Mouse (Mus musculus) ES-E14 (cell line): ENCODE data around the gene Tmem237. TPM values are rescaled to one million over a fixed set of nuclear protein-coding genes. Genes with fewer than 3 reads are reported as not detected.

Experiments used
- DNase-seq: peaks from one replicate; pipeline ENCODE4 v3.0.0-alpha.2; 2013; ENCODE audit warnings: low read depth, low spot score
- H3K27ac ChIP-seq: 2 replicates; pipeline ENCODE4 v1.5.1; 2012; ENCODE audit warnings: low read depth, mild to moderate bottlenecking, low read length, moderate library complexity, mixed read lengths; ENCODE audit not compliant: poor library complexity, insufficient read depth, severe bottlenecking
- H3K36me3 ChIP-seq: 2 replicates; pipeline ENCODE4 v1.6.1; 2012; ENCODE audit warnings: mild to moderate bottlenecking, low read length, moderate library complexity, mixed read lengths; ENCODE audit not compliant: control insufficient read depth, poor library complexity, insufficient read depth, severe bottlenecking
- H3K4me1 ChIP-seq, 2 experiments: fragments of 150-350 bp in 1 of 2; sonication (generic) in 1 of 2; 2 replicates each; pipeline ENCODE4 v1.6.1; 2012; ENCODE audit warnings: low read length in 2 of 2, mild to moderate bottlenecking in 1 of 2, mixed read lengths in 1 of 2; ENCODE audit not compliant: control insufficient read depth in 2 of 2, insufficient read depth in 2 of 2, poor library complexity in 1 of 2
- H3K4me3 ChIP-seq, 2 experiments: fragments of 150-350 bp in 1 of 2; sonication (generic) in 1 of 2; 2 replicates each; pipeline ENCODE4 v1.5.1; 2012; ENCODE audit warnings: low read length in 2 of 2, low read depth in 1 of 2, mild to moderate bottlenecking in 1 of 2, mixed read lengths in 1 of 2; ENCODE audit not compliant: insufficient read depth in 1 of 2, poor library complexity in 1 of 2, severe bottlenecking in 1 of 2
- H3K9ac ChIP-seq: 2 replicates; pipeline ENCODE4 v1.6.1; 2012; ENCODE audit warnings: low read depth, mild to moderate bottlenecking, low read length, mixed read lengths; ENCODE audit not compliant: poor library complexity, insufficient read depth, severe bottlenecking
- H3K9me3 ChIP-seq: fragments of 150-350 bp; sonication (generic); 2 replicates; pipeline ENCODE4 v1.6.1; 2012; ENCODE audit warnings: low read depth, mild to moderate bottlenecking, low read length; ENCODE audit not compliant: control insufficient read depth, insufficient read depth
- CHD2 ChIP-seq: IDR thresholded peaks from 2 replicates; pipeline ENCODE4 v1.6.1; 2014; ENCODE audit warnings: mild to moderate bottlenecking, low read depth, low read length, inconsistent platforms
- HCFC1 ChIP-seq: IDR thresholded peaks from 2 replicates; pipeline ENCODE4 v1.6.1; 2012; ENCODE audit warnings: low read length, inconsistent platforms, borderline replicate concordance; ENCODE audit not compliant: insufficient read depth
- MAFK ChIP-seq: IDR thresholded peaks from 2 replicates; pipeline ENCODE4 v1.6.1; 2014; ENCODE audit warnings: mild to moderate bottlenecking, low read depth, low read length, inconsistent platforms; ENCODE audit not compliant: insufficient read depth
- ZC3H11A ChIP-seq: IDR thresholded peaks from 2 replicates; pipeline ENCODE4 v1.6.1; 2012; ENCODE audit warnings: low read depth, mild to moderate bottlenecking, inconsistent platforms, low read length, borderline replicate concordance
- ZNF384 ChIP-seq: IDR thresholded peaks from 2 replicates; pipeline ENCODE4 v1.6.1; 2012; ENCODE audit warnings: low read depth, low read length, inconsistent platforms
- in situ Hi-C, 2 experiments: fragments of 600-800 bp; cut with MboI; formaldehyde crosslinking; loops; one replicate each; pipeline ENCODE4 v1.15.1; 2025; ENCODE audit warnings: low sequenced_read_pairs in 2 of 2, inconsistent platforms in 1 of 2; ENCODE audit not compliant: unreplicated experiment in 2 of 2
- total RNA-seq: library from RNA; depleted of rRNA; stranded (reverse); fragments of 300-350 nt; gene quantifications from 2 replicates; pipeline ENCODE4 v1.2.3, GENCODE M21; 2012

Tmem237 gene
- total RNA-seq, 1 experiment = 23.4 TPM

DNA sequence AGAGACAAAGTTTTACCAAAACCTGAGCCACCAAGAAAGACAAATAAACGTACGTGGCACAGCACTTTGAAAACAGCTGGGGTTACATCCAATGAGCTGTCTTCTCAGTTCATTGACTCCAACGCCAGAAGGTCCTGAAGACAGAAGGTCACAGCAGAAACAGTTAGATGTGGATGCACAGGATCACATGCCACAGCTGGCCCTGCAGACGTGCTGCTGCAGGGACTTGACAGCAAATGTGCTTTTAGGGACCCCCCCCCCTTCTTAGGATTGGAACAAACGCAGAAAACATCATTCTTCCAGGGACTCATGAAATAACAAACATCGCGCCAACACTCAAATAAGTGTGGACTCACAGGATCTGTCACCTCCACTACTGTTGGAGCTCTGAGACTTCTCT, 8.7 kb upstream of the Tmem237 start:
- DNase-seq = no peak
- H3K4me3 ChIP-seq = no peak overlapping the region
- no peak overlapping the region for H3K9ac ChIP-seq
- no peaks in the 10 kb centered on the region for H3K36me3 ChIP-seq
- no peak overlapping the region for H3K27ac ChIP-seq
- no peaks in the 10 kb centered on the region for H3K4me1 ChIP-seq
- no peak for TF ChIP-seq ZNF384
- TF ChIP-seq HCFC1 = no peak
- TF ChIP-seq MAFK = no peak
- no peak for TF ChIP-seq ZC3H11A
- no peak for TF ChIP-seq CHD2
- H3K9me3 ChIP-seq = no peaks in the 10 kb centered on the region
- in situ Hi-C loops = no loop called here

DNA sequence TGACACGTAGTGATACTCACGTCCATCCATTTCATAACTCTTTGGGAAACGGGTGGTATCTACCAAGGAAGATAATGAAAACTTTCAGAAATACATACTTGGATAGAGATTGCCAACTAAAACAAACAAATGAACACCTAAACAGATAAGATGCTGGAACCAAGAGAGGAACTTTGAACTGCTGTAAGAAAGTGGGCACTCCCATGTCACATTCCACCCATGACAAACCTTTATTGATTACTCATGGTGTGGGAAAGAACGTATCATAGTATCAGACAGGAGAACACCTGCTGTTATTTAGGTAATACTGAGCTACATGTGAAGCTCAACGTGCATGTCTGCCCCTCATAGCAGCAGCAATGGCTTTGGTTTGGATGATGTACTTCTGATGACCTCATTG, 5.3 kb upstream of the Tmem237 start:
- no peak overlapping the region for H3K4me3 ChIP-seq
- in situ Hi-C loops = no loop called here
- no peaks in the 10 kb centered on the region for H3K9me3 ChIP-seq
- no peaks in the 10 kb centered on the region for H3K36me3 ChIP-seq
- no peaks in the 10 kb centered on the region for H3K4me1 ChIP-seq
- no peak overlapping the region for H3K27ac ChIP-seq
- TF ChIP-seq HCFC1 = no peak
- TF ChIP-seq ZC3H11A = no peak
- TF ChIP-seq MAFK = no peak
- TF ChIP-seq CHD2 = no peak
- no peak for TF ChIP-seq ZNF384
- H3K9ac ChIP-seq = no peak overlapping the region
- no peak for DNase-seq

DNA sequence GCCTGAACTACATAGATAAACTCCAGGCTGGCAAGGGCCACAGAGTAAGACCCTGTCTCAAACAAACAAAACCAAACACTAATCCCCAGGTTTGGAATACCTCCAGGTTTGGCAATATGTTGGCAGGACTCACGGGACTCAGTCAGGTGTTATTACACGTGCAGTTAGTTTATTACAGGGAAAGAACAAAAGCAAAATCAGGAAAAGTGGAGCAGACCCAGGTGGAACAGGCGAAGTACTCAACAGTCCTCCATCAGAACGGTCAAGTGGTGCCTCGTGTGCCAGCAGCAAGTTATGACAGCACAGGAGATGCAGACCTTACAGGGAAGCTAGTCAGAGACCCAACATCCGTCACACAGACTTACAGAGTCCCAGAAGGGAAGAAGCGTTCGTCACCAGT, 9.7 kb downstream of the Tmem237 start:
- H3K4me1 ChIP-seq = no peaks in the 10 kb centered on the region
- in situ Hi-C loops = no loop called here
- peaks cover 7% of the 10 kb centered on the region for H3K36me3 ChIP-seq
- TF ChIP-seq CHD2 (no peak), ZC3H11A (no peak), ZNF384 (no peak), MAFK (no peak), HCFC1 (no peak)
- no peak overlapping the region for H3K27ac ChIP-seq
- H3K9ac ChIP-seq = no peak overlapping the region
- no peak overlapping the region for H3K4me3 ChIP-seq
- DNase-seq = no peak
- H3K9me3 ChIP-seq = no peaks in the 10 kb centered on the region

DNA sequence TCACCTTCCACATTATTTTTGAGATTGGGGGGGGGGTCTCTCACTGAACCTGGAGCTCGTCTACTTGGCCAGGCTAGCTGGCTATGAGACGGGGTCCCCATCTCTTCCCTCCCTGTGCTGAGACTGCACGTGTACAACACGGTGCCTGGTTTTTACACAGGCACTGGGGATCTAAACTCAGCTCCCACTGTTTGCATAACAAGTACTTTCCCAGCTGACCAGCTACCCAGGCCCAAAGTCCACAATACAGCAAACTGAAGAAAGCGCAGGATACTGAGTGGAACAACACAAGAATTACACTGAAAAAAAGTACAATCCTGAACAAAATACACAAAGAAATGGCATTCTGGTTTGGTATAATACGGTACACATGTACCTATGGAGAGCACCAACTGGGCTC, 18.1 kb downstream of the Tmem237 start:
- no peak for DNase-seq
- H3K4me1 ChIP-seq = no peaks in the 10 kb centered on the region
- H3K27ac ChIP-seq = no peak overlapping the region
- peaks cover 5% of the 10 kb centered on the region for H3K36me3 ChIP-seq
- in situ Hi-C loops = no loop called here
- TF ChIP-seq MAFK (no peak), HCFC1 (no peak), ZC3H11A (no peak), CHD2 (no peak), ZNF384 (no peak)
- no peaks in the 10 kb centered on the region for H3K9me3 ChIP-seq
- no peak overlapping the region for H3K4me3 ChIP-seq
- no peak overlapping the region for H3K9ac ChIP-seq

DNA sequence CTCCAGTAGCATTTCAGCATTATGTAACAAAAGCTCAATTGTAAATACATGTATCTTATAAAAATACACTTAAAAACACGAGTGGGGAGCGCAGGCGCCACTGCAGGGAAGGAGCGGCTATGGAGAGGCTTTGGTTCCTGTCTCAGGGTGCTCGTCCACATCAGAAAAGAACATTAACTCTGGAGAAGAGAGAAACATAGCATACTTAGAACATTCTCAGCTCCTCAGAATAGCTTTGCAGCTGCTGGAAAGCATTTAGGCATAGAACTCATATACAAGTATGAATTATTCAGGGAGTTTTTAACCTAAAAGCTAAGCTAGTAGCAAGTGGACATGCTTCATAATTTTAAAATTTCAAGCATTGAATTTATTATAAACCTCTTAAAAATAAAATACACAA, 19.2 kb downstream of the Tmem237 start:
- no peak overlapping the region for H3K4me3 ChIP-seq
- no peak overlapping the region for H3K9ac ChIP-seq
- H3K4me1 ChIP-seq = no peaks in the 10 kb centered on the region
- no peak for DNase-seq
- in situ Hi-C loops = no loop called here
- H3K9me3 ChIP-seq = no peaks in the 10 kb centered on the region
- TF ChIP-seq ZNF384 = no peak
- no peak for TF ChIP-seq HCFC1
- TF ChIP-seq MAFK = no peak
- TF ChIP-seq ZC3H11A = no peak
- TF ChIP-seq CHD2 = no peak
- no peak overlapping the region for H3K27ac ChIP-seq
- peaks cover 5% of the 10 kb centered on the region for H3K36me3 ChIP-seq
